Mouse (Mus musculus) A20 (cell line): ENCODE measurements around the gene Arhgef3.

Experiments used
- DNase-seq: peaks from one replicate; pipeline ENCODE4 v3.0.0-alpha.2; 2011; ENCODE audit warnings: low read depth, low spot score

Arhgef3 gene

DNA sequence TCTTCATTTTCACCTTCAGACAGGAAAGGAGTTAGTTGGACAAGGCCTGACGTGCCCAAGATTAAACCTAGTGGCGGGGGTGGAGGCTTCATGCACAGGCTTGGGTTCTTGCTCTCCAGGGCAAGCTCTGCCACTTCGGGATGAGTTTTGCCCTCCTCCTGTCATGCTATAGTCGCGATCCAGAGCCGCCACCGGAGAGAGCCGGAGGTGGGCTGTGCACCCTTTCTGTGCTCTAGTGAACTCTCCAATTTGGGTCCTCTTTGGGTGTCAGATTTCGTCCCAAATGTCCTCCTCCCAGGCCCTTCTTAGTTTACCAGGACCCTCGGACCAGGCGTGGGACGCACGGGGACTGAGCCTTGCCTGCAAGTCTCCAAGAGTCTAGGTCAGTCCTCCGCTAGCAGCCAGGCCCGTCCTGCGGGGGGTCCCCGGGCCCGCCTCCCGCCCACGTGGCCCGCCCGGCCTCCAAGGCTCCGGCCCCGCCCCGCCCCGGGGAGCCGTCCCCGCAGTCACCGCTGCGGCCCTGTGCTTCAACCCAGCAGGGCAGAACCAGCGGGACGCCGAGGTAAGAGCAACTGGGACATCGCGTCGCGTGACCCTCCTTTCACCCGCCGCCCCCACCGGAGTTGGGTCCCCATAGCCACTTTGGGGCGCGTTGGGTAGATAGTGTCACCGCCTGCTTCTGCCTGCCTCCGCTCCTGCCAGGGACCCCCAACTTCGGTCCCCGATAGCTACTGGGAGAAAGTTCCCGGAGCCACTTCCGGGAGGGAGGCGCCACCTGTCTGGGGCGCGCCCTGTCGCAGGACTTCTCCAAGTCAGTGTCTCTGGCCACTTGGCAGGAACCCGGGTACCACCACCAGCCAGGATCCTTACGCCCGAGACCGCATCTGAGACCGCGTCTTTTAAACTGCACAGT lies at the start of gene Arhgef3:
Arhgef3 (plus strand) TSS at position 538 of the 913 bp plus-strand sequence.
- no peak for DNase-seq

DNA sequence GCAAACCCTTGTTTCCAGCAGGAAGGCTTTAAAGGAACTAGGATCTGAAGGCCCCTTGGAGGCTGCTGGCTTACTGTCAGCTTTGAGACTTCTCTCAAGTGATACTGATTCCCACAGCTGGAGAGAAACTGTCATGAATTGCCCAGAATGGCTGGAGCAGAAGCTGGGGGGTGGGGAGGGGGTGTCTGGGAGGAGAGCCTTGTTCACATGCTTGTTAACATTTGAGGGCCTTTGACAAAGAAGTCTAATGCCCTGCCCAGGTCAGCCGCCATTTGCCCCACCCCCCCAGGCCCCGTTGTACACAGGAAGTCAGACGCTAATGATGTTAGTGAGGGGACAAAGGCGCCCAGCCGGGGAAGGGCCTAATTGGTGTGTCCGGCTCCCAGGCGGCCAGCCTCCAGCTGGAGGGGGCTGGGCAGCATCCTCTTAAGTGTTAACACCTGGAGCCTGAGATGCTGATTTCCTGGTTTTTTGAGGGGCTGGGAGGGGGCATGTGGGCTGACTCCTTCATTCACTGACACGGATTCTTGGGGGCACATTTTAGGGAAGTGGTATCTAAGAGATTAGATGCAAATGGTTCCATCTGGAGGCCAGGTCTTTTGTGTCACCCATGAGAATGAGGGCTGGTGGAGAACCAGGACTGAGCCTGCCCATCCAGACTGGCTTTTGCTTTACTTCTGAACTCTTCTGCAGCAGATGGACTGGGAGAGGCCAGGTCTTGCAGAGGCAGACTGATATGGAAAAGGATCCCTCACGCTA lies 48.3 kb upstream of the Arhgef3 start:
- peak; percentile 20 for DNase-seq

DNA sequence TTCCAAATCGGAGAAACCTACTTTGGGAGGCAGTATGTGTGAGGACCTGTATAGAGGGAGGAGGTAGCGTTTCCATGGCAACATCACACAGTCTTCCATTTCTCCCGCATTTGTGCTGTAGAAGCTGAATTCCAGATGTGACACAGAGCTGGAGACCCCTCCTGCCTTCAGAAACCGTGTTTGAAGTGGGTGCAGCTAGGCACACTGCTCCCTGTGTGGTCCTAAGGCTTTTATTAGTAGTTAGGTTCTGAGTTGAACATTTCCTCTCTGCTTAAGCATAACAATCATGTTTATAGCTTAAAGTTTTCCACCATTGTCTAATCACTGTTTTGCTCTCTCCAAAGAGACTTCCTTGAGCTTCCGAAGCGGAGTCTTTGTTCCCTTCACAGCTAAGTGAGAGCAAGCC lies 46.8 kb upstream of the Arhgef3 start:
- DNase-seq = no peak

DNA sequence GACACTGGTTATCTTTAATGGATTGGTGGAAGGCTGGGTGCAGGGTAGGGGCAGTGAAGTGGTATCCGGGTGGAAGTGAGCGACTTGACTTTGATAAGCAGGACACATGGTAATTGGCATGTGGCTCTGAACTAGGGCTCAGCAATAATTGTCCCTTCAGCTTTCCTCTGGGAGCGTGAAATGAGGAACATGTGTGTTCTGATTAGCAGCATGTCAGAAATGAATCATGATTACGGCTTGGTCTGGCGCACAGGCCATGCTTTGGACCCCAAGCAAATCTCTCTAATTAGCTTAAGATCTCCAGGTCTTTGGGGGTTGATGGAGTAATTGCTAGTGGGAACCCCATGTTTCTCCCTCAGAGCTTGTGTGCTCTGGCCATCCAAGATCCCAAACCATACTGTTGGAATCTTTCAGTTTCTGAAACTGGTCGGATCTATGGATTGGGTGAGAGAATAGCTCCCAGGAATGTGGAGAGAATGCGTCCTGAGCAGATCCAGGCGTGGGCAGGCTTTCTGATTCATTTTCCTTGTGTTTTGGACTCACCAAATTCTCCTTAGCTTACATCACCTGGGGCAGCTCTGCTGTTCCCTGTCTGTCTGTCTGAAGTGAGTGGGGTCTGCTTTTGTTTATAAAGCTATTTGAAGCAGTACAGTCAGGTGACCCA lies 45.1 kb upstream of the Arhgef3 start:
- DNase-seq = no peak

DNA sequence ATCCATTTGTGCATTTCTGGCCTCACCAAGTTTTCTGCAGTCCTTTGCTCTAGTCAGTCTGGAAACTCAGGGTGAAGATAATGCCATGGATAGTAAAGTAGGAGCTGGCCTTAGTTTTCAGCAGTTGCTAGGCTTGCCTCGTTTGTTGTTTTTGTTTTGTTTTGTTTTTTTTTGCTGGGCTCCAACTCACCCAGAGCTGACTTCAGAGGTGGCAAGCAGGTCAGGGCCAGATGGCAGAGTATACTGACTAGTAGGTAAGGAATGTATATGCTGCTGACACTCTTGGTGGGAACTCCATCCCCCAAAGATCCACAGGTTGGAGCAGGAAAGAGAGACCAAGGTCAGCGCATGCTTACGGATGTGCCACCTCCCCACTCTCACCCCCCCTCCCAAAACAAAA lies 44.6 kb upstream of the Arhgef3 start:
- no peak for DNase-seq

DNA sequence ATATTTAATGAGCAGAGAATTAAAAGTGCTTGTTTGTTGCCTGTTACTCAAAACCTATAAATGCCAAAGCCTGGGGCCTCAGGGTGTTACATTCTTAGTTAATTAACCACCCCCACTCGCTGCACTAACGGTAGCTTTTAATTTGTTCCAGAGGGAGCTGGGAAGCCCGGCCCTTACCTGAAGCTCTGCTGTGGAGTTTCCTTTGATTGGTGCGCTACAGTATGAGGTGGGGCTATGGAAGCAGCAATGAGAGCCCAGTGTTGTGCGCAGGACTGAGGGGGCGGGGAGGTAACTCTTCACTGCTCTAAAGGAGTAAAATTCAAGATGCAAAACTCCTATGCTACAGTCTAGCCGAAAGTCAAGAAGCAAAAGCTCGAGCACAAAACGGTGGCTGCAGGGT lies 43.9 kb upstream of the Arhgef3 start:
- no peak for DNase-seq

DNA sequence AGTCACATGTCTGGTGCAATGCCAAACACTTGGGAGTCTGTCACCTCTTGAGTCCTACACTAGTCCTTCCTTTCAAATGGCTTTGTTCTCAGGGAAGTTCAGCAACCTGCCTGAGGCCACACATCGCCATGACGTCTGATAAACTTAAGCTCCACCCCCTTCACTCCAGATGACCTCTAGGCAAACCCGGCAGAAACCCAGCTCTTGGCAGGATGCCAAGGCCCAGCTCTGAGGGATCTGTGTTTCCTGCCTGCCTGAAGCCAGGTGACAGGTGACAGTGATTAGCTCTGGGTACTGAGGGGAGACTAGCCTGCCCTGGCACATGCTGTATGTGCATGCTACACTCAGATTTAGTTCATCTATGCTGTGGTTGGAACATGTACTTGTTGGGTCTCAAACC lies 42.7 kb upstream of the Arhgef3 start:
- DNase-seq = peak; percentile 41

DNA sequence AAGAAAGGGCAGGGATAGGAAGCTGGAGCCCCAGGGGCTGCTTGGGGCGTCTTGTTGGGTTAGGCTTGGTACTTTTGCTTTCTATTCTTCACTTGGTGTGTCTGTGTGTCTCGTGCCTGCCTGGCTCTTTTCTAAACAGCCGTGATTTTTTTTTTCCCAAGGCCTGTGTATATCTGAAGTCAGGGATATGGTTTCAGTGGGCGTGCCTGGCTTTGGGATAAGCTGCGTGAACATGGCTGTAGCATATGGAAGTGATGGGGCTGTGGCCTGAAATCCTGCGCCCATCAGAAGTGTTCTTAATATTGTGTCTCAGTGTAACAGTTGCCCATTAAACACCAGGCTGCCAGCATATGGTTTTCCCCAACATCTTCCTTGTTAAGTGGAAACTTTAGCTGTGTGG lies 39.6 kb upstream of the Arhgef3 start:
- DNase-seq = no peak

DNA sequence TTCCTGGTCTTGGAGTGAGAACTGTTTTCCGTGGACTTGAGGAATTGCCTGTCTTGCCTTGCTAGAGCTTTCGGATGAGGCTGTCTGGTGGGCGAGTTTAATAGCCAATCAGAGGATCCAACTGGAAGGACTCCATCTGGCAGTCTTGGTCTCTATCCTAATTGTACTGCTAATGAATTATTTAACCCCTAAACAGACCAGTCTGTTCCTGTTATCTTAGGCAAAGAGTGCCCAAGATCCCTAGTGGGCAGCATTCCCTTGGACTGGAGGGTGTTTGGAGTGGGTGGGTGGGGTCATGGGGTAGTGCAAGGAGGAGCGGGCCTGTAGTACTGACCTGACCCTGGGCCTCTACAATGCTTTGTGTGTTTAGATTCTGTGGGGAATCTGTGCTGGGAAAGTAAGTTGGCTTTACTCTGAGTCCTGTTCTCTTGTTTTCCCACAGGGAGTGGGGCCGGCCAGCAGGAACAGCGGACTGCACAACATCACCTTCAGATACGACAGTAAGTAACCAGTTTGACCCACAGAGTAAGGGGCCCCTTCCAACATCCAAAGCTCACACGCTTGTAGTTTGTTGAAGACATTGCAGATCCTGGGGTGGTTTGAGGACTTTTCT lies 38.7 kb upstream of the Arhgef3 start:
- DNase-seq = no peak

DNA sequence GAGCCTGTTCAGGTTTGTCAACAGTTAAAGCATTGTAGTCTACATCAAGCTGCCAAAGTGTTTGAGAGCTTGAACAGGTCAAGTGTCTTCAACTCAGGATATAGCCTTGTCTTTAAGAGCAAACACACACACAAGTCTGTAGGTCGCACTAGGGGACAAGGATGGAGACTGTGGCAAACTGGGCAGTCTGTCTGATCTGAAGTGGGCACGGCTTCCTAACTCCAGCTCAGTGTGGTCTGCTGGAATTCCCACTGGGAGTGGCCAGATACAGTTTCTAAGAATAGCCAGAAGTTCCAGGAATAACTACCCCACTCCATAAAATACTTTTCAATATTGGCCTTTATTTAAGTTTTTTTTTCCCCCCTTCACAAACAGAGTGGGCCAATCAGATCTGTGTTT lies 38.2 kb upstream of the Arhgef3 start:
- no peak for DNase-seq

DNA sequence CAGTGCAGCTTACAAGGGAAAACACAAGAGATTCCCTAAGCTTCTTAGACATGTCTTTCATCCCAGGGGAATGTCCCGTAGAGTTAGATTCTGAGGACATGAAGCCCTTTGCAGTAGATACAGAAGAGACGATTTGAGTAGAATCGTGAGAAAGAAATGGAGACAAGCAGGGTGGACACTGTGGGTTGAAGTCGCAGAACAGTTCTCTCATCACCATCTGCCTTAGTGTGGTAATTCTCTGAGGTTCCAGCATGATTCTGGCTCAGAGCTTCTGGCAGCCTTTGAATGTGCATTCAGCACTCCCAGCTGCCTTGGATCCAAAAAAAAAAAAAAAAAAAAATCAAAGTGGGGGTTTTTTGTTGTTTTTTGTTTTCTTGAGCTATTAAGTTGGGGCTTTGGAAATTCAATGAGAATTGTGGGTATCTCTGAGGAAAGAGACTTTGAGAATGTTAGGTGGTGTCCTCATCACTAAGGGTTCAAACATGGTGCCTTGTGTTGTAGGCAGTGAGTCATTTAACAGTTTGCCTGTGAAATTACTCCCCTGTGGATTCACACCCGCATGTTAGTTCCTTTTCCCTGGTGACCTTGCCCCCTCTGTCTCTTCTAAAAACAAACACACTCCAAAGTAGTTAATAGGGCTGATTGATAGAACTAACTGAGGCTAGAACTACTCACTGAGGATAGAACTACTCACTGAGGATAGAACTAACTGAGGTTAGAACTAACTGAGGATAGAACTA lies 33.0 kb upstream of the Arhgef3 start:
- no peak for DNase-seq

DNA sequence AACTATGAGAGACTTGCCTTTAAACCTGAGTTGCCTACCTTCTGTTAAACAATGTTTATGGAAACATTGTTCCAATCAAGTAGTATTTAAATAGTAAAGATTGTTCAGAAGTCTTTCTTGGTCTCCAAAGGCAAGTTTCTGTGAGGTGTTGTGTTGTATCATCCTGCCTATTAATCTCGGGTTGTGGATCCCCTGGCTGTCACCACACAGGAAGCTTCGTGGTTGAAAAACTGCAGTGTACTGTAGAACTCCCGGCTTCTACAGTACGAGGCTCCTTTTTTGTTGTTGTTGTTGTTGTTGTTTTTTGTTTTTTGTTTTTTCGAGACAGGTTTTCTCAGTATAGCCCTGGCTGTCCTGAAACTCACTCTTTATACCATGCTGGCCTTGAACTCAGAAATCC lies 29.2 kb upstream of the Arhgef3 start:
- no peak for DNase-seq

DNA sequence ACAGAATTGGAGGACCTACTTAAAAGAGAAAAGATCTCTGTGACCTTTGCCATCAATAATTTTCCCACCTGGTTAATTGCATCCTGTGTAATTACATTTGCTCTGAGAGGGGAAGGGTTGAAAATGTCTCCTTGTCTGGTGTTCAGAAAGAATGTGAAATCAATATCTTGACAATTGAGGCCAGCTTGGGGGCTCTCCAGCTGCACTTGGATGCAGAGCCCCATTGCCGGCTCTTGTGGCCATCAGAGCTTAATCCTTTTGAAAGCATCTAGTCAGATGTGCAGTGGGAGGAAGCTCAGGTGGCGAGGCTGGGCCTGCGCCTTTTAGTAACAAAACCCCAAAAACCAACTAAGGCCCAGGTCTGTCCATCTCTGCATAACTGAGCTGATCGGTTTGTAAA lies 28.7 kb upstream of the Arhgef3 start:
- no peak for DNase-seq

DNA sequence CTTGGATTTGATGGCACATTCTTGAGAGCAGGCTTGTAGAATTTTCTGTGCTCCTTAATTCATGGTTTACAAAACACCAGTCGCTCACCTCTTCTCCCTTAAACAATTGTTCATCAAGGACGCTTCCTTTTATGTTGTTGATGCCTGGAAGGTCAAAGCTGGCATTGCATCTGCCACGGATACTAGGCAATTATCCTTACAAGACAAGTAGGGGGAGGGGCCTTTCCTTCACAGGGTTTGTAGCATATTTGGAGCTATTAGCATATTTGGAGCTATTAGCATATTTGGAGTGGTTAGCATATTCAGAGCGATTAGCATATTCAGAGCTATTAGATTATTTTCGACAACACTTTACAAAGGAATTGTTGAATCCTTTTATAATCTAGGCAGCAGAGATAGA lies 20.5 kb upstream of the Arhgef3 start:
- DNase-seq = no peak

DNA sequence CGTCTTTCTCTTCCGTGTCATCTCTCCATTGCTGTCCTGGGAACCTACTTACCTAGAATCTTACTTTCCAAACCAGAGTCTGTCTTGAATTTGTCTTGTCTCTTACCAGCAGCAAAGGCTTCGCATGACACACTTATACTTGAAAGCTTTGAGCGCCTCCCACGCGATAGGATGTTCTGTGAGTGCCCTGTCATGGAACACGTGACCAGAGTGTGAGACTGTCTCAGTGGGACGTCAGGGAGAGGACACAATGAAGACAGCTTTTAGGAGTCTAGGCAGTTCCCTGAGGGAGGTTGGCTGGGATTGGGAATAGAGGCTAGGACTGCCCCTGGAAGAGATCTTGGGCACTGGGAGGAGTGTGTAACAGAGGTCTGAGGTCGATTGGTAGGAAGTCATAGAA lies 18.6 kb upstream of the Arhgef3 start:
- DNase-seq = no peak

DNA sequence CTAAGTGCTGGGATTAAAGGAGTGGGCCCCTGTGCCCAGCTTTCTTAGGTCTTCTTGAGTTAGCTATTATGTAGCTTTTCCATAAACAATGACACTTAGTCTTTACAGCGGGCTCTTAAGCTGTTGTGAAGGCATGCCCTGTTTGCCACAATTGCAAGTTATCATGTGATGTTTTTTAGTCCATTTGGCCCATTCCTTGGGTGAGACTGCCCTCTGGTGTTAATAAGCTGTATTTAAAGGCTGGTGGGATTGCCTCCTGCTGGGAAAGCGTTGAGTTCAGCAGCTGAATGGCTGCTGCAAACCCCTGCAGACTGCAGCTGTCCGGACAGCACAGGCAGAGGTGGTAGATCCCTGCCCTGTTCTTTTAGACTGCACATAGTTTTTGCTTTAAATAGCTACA lies 17.9 kb upstream of the Arhgef3 start:
- peak; percentile 78 for DNase-seq

DNA sequence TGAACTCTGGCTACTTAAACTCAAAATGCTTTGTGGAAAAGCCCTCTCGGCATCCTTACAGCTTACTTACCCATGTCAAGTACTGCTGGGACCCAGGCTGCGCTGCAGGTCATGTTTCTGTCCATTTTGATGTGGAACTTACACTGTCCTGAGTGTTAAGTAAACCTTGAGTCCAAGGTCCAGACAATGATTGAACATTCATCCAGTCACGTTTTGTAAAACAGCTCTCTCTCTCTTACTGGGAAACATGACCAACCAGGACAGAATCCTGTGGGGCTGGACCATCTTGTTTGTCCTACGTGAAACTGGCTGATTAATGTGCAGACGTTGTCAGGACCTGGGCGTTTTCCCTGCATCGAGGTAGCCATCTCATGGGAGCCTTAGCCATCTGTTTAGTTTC lies 13.0 kb upstream of the Arhgef3 start:
- DNase-seq = no peak

DNA sequence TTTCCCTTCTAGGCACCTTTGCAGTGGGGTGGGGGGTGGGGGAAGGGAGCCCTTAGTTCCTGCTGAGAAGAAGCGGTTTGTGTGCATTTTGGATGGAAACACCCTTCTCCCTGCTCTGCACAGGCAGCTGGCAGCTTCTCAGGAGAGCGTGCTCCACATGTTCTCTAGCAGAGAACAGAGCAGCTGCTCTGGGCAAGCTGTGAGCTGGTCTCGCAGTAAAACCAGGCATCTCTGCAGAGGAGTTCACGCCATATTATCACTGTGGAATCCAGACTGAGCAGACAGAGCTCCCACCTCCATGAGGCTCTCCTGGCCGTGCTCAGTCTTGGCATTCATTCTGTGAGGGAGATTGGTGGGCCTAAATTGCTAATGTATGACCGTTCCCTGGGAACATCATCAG lies 12.0 kb upstream of the Arhgef3 start:
- no peak for DNase-seq

DNA sequence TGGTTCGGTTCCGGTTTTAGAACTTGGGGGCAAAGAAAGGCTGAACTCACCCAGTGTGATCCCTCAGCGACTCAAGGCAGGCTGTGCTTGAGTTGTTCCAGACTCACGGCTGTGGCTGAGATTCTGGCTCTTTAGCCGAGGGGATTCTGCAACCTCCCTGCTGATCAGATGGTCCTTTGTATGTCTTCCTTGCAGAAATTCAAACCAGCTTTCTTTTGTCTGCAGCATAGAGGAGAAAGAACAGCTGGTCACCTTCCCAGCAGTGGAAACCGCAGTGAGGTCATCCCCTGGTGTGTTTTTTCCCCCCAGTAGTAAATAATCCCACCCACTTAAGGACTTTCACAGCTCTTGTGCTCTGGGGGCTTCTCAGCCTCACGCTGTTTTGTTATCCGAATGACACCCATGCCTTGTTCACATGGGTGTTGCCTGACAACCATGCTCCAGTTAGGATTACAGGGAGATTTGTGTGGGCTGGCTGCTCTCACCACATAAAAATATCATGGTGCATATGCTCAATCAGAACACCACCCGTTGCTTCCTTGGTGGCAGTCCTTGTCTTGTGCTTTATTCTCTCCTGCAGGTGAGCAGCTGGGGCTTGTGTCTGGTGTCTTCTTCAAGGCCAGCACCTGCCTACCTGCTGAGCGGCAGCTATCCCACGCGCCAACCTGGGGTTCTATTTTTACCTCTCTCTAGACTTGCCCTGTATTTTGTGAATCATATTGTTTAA lies 8.8 kb upstream of the Arhgef3 start:
- no peak for DNase-seq

DNA sequence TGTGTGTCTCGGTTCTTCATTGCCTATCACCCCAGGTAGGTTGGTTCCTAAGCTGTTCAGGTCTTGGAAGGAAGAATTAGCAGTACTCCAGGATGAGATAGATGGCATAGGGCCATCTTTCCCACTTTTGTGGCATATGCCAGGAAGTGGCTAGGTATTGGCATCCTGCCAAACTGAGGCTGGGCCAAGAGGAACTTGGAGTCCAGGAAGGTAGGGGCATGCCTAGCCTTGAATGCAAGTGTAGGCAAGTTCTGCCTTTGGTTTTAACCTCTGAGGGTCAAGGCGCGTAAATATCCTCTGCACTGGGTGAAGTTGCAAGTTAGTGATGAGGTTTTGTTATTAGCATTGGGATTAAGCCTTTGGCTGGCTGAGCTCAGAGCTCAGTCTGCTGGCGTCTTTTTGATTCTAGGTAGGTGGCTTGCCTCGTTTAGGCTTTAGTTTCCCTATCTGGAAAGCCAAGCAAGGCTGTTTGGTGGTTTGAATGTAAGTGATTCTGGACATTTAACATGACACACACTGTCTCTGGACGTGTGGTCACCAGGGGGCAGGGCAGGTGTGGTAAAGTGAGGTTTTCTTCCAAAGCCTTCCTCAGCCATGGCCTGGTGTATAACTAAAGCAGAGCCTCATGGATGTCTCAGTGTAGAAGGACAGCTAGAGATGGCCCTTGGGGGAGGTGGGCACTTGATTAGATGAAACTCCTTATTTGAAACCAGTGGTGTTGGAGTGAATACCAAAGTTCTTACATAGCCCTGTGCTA lies 5.8 kb upstream of the Arhgef3 start:
- peak; percentile 10 for DNase-seq
